Mouse (Mus musculus) retina, postnatal 1 day (tissue): Measurements from ENCODE around the gene Cd63.

Experiments used
- DNase-seq: peaks from one replicate; pipeline ENCODE4 v3.0.0-alpha.2; 2012

Gene Cd63

GRCm38 (mm10) chr10:128908778-128909448 is 8.1 kb downstream of the Cd63 start:
- DNase-seq = peak; percentile 54

GRCm38 (mm10) chr10:128909567-128910028 is 8.8 kb downstream of the Cd63 start:
- DNase-seq = peak; percentile 94

- peak; percentile 42 for DNase-seq
Measured at GRCm38 (mm10) chr10:128910066-128910841, 9.5 kb downstream of the Cd63 start.

DNA sequence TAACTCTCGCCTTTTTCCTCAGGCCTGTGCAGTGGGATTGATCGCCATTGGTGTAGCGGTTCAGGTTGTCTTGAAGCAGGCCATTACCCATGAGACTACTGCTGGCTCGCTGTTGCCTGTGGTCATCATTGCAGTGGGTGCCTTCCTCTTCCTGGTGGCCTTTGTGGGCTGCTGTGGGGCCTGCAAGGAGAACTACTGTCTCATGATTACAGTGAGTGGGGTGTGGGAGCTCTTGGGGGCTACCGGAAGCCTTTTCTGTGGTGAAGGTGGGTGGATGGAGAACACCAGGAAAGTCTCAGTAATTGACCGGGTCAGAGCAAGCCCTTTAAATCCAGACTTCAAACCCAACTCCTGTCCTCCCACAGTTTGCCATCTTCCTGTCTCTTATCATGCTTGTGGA is 10.6 kb downstream of the Cd63 start:
- DNase-seq = no peak

- no peak for DNase-seq
Measured at GRCm38 (mm10) chr10:128912268-128912667, 11.5 kb downstream of the Cd63 start.

GRCm38 (mm10) chr10:128912791-128913190 is 12.0 kb downstream of the Cd63 start:
- DNase-seq = no peak

DNA sequence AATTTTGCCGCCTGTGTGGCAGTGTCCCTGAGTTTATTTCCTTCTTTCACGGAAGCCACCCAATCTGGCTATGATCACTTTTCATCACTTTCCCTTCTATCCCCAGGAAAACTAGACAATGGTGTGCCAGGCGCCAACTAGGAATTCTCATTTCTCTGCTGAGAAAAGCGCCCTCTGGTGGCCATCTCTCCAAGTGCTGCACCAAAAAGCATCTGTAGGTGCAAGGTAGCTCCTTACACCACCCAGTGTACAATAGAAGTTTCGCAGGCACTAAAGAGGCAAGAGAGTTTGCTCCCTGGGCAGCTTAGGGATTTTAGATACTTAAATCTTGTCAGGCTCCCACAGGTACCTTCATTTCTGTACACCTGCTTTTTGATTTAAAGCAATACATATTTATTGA is 12.4 kb downstream of the Cd63 start:
- peak; percentile 94 for DNase-seq

DNA sequence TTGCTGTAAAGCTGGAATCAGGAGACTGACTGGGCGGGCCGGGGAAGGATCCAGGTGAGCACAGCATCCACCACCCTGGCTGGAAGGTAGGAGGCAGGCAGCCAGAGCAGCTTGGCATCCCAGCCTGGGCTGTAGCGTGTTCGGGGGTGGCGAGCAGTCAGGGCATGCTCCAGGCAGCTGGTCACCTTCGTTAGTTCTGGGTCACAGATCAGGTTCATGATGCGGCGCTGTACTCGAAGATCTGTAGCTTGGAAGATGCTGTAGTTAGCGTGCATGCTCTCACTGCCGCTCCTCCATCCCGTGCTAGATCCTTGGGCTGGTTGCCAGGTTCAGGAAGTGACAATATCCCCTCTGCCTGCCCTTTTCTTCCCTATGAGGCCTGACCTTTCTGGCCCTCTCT is 12.9 kb downstream of the Cd63 start:
- DNase-seq = no peak

DNA sequence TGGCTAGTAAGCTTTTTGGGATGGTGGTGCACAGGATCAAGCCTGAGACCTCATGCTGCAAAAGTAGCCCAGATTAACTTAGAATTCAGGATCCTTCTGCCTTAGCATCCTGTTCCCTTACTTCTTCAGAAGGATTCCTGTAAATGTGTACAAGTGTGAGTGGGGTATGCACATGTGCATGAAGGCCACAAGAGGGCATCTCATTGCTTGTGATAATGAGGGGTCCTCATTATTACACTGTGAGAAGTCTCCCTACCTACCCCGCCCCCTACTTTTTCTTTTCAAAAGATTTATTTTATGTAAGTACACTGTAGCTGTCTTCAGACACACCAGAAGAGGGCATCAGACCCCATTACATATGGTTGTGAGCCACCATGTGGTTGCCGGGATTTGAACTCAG is 14.8 kb downstream of the Cd63 start:
- DNase-seq = no peak

DNA sequence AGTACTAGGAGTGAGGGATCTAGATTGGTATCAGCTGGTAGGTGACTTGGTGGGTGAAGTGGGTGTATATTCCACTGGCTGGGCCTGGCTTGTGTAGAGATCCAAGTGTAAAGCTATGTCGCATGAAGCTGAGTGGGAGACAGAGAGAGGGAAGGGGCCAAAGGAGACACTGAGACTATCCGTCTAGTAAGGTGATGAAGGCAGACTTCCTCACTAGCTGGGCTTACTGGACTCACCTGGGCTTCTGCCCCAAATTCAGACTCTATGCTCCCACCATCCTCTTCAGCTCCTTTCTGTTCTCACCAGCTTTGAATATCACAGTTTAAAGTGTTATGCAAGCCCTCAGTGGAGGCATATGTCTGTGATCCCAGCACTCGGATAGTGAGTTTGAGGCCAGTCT is 15.9 kb downstream of the Cd63 start:
- no peak for DNase-seq

GRCm38 (mm10) chr10:128917400-128917799 is 16.6 kb downstream of the Cd63 start:
- DNase-seq = no peak

GRCm38 (mm10) chr10:128918246-128918645 is 17.5 kb downstream of the Cd63 start:
- DNase-seq = no peak

DNA sequence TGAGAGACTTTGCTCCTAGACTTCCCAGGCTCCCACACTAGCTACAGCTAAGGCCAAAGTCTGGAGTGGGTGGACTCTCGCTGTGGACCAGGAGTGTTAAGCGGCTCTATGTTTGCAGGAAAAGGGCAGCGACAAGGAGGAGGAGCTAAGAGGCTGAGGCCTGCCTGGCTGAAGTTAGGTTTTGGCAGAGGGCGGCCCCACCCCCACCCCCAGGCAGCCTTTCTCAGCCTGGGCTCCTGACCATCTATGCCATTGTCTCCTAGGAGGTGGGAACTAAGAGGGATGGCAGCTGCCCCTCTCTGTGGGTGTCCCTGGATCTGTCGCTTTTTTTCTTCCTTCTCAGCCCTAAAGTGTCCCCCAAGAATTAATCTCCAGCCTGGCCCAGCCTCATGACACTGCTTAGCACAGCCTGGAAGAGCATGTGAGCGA is 18.4 kb downstream of the Cd63 start:
- DNase-seq = no peak

- DNase-seq = no peak
Measured at GRCm38 (mm10) chr10:128919966-128920365, 19.2 kb downstream of the Cd63 start.

DNA sequence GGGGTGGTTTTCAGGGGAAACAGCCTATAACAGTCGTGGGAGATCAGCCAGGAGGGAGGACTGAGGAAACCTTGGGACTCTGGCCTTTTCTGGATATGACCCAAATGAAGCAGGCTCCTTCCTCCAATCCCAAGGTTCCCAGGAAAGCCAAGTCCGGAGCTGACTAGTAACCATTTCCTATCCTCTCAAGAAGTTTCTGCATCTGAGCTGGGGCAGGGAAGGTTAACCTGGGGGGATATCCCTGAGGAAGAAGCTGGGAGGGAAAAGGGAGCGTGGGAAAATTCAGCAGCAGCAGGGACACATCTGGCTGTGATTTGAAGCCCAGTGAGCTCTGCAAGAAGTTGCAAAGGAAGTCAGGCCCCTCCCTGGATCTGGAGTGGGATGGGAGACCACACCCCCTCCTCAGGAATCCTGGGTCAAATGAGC is 20.0 kb downstream of the Cd63 start:
- DNase-seq = no peak

- DNase-seq = no peak
Measured at GRCm38 (mm10) chr10:128921251-128921650, 20.5 kb downstream of the Cd63 start.

DNA sequence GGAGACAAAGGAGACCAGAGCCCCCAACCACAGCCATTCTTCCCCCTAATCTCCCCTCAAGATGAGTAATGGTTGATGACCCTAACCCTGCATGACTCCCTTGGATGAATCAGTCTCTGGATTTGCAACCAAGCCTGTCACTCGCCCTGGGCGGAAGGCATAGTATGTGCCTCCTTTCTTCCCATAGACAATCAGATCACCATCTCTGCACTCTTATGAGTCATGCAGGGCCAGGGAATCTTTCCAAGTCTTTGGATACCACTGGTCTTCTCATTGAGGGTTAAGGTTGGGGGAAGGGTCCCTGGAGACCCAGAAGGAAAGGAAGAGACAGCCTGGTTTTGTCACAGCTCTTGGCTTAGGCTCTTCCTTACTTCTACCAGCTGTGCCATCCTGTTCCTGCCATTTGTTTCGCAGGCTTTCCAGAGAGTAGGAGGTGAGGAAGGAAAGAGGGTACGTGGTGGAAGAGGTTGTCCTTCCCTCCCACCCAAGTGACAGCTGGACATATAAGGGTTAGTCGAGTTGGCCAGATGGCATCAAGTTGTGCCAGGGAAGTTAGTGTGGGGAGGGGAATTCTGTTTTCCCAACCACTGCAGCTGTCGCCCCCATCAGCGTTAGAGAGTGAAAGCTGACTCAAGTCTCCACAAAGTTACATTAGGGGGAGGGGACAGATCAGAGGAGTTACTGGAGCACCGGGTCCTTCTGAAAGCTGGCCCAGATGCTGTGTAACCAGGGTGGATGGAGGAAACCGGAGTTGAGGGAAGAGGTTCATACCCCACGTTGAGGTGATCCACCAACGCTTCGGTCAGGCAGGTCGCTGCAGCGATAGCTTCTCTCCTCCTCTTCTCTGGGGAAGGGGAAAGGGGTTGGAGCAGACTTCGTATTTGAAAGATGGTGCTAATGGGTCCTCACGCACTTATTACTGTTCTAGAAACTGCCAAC is 21.4 kb downstream of the Cd63 start:
- DNase-seq = no peak

DNA sequence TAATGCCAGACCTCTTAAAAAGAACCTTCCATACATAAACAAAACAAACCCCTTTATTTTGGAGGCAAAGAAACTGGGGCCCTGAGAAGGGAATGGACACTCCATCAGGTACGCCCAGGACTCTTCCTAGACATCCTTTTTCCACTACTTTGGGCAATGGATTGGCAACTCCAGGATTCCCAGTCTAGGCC is 21.9 kb downstream of the Cd63 start, which contains the start of gene Rdh5:
Gene Rdh5, minus strand, starts transcription at position 67 of the 191 bp plus-strand sequence.
- DNase-seq = no peak

DNA sequence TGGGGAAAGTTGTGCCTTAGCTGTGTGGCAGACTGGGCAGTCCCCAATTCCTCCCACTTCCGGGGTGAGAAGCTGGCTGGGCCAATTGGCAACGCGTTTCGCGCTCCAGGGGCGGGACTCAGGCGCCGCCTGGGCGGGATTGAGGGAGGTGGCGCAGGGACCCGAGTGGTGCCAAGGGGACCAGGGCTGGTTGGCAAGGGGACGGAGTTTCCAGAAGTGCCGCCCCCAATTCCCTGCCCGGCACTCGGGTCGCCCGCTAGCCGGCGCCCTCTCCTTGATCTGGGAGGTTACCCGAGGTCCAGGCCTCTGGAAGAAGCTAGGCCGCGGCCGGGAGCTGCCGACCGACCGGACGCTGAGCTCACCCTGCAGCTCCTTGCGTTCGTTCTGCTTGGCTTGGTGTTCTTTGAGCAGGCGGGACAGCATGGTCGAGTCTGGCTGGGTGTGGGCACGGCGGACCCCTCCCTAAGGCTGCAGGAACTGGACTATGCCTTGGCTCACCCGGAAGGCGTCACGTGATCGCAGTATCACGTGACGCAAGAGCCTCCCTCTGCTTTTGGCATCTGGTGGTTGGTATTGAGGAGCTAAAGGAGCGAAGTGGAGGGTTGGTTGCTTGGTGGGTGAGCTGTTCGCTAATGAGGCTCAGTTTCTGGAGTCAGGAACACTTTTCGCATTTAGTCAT is 22.4 kb downstream of the Cd63 start:
- DNase-seq = peak; percentile 96

DNA sequence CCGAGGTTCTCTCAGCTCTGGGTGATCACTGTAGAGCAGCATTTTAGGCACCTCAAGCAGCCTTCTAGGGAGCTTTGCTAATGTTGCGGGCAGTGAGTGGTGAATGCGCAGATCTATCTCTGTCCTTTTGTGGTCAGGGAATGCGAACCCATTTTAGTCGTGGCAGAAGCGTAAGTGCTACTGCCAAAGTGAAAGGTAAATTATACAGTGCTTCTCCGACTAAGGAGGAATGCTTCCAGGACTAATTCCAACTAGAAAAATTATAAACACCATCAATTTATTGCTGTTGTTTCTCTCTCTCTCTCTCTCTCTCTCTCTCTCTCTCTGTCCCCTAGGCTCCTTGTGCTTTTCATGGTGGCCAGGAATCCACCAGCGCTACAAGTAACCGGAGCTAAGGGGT is 23.1 kb downstream of the Cd63 start, which contains the start of gene Bloc1s1:
Gene Bloc1s1, minus strand, starts transcription at position 101 of the 400 bp plus-strand sequence.
- DNase-seq = no peak

DNA sequence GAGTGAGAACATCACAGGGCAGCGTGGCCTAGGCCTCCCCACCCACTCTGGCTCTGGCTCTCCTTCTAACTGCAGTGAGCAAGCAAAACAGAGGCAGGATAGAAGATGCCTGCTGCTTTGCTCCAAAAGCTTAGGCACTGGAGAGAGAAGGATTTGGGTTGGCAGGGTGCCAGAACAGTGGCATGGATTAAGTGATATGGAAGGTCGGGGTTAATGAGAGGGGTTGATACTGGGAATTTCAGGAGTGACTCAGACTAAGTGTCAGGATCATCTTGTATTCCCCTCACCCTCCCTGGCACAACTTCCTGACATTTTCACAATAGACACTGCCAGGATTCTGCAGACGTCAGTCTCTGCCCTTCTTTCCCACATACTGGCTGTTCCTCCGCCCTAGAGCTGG is 27.6 kb downstream of the Cd63 start:
- peak; percentile 73 for DNase-seq

- no peak for DNase-seq
Measured at GRCm38 (mm10) chr10:128929638-128930378, 29.0 kb downstream of the Cd63 start.
